Mouse (Mus musculus) midbrain, embryonic 14.5 days (tissue): ENCODE measurements around the gene Dynlt1b. TPM values are rescaled to one million over a fixed set of nuclear protein-coding genes. Genes with fewer than 3 reads are reported as not detected.
"Not testable (repeated sequence)": the region's sequence is repeated elsewhere in the genome, so short reads cannot be mapped to it uniquely, and the experiment has no call there.

Experiments
- ATAC-seq: fragments of 200-750 bp; cut with Nextera tagmentation; 2 replicates; pipeline ENCODE4 v1.8.0; 2017; ENCODE audit warnings: moderate number of reproducible peaks, moderate library complexity; ENCODE audit not compliant: low FRiP score, low TSS enrichment
- DNase-seq: peaks from one replicate; pipeline ENCODE4 v3.0.0-alpha.2; 2015
- H3K27ac ChIP-seq: fragments of 300-500 bp; sonication (generic); replicated peaks from 2 replicates; pipeline ENCODE4 v1.5.1; 2014; ENCODE audit warnings: mild to moderate bottlenecking, low read depth, low read length, moderate library complexity
- H3K27me3 ChIP-seq: fragments of 300-500 bp; sonication (generic); 2 replicates; pipeline ENCODE4 v1.6.1; 2014; ENCODE audit warnings: low read length, control low read depth, mixed read lengths; ENCODE audit not compliant: control insufficient read depth, insufficient read depth
- H3K36me3 ChIP-seq: fragments of 300-500 bp; sonication (generic); 2 replicates; pipeline ENCODE4 v1.6.1; 2014; ENCODE audit warnings: low read length, control low read depth; ENCODE audit not compliant: control insufficient read depth, insufficient read depth
- H3K4me1 ChIP-seq: fragments of 300-500 bp; sonication (generic); 2 replicates; pipeline ENCODE4 v1.6.1; 2014; ENCODE audit warnings: mild to moderate bottlenecking, antibody characterized with exemption, low read length, control low read depth; ENCODE audit not compliant: control insufficient read depth, insufficient read depth
- H3K4me2 ChIP-seq: fragments of 300-500 bp; sonication (generic); 2 replicates; pipeline ENCODE4 v1.6.1; 2014; ENCODE audit warnings: mild to moderate bottlenecking, low read length, moderate library complexity
- H3K4me3 ChIP-seq: fragments of 300-500 bp; sonication (generic); replicated peaks from 2 replicates; pipeline ENCODE4 v1.5.1; 2014; ENCODE audit warnings: low read depth, low read length
- H3K9ac ChIP-seq: fragments of 300-500 bp; sonication (generic); replicated peaks from 2 replicates; pipeline ENCODE4 v1.6.1; 2014; ENCODE audit warnings: mild to moderate bottlenecking, low read length, moderate library complexity
- H3K9me3 ChIP-seq: fragments of 300-500 bp; sonication (generic); 2 replicates; pipeline ENCODE4 v1.6.1; 2016; ENCODE audit warnings: low read length, control low read depth, mixed read lengths; ENCODE audit not compliant: control insufficient read depth
- WGBS: fragments of 180-500 bp; shearing (Covaris S2); extraction: QIAGEN DNeasy Blood & Tissue Kit; methylation state at CpG from one replicate; pipeline ENCODE4 v1.1.7; 2014; 5-methylcytosine and 5-hydroxymethylcytosine counted together
- polyA plus RNA-seq: library from polyadenylated mRNA; unstranded; fragments of >200 nt; fragmentation: Nextera tagmentation; extraction: Ambion mirVana; gene quantifications from 2 replicates; pipeline ENCODE4 v1.2.1, GENCODE M21; 2014

Dynlt1b gene
- polyA plus RNA-seq, 1 experiment from 2014 or later: 1,329 TPM

DNA sequence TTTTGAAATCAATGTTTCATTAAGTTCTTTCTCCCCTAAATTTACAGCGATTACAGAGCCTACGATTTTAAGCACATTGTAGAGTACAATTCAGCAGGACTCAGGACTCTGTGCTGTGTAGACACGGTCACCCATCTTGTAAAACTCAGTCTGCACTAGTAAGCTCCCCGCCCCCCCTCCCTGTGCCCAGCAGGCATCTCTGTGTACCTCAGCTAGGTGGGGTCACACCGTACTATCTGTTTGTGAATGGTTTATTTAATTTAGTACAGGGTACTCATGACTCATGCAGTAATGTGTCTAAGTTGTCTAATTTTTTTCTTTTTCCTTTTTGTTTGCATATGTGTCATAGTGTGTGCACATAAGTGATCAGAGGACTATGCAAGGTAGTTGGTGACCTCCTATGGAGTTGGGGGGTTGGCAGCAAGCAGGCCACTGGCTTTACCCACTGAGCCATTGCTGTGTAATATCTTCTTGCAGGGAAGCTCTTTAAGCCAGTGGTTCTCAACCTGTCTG, 31.2 kb downstream of the Dynlt1b start:
- H3K4me3 ChIP-seq, H3K4me2 ChIP-seq, H3K9ac ChIP-seq, H3K4me1 ChIP-seq, ATAC-seq, H3K27me3 ChIP-seq, DNase-seq, H3K9me3 ChIP-seq, H3K27ac ChIP-seq, H3K36me3 ChIP-seq: not testable (repeated sequence)
- WGBS: 95% methylated on average over 5 of the region's 5 CpGs

DNA sequence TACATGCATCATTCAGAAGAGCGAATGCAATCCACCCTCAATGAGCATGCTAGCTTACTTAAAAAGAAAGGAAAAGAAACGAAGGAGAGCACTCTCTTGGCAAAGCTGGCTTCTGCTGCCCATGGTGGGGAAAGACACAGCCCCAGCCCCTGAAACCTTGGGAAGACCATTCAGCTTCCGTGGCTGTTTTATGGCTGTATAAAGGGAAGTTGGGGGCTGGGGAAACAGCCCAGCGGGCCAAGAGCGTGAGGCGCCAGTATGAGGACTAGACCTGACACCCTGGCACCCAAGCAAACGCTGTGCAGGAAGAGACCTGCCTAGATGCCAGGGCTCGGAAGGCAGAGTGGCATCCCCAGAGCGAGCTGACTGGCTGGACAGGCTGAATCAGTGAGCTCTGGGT, 35.8 kb downstream of the Dynlt1b start:
- WGBS: 75% methylated on average over 9 of the region's 9 CpGs

DNA sequence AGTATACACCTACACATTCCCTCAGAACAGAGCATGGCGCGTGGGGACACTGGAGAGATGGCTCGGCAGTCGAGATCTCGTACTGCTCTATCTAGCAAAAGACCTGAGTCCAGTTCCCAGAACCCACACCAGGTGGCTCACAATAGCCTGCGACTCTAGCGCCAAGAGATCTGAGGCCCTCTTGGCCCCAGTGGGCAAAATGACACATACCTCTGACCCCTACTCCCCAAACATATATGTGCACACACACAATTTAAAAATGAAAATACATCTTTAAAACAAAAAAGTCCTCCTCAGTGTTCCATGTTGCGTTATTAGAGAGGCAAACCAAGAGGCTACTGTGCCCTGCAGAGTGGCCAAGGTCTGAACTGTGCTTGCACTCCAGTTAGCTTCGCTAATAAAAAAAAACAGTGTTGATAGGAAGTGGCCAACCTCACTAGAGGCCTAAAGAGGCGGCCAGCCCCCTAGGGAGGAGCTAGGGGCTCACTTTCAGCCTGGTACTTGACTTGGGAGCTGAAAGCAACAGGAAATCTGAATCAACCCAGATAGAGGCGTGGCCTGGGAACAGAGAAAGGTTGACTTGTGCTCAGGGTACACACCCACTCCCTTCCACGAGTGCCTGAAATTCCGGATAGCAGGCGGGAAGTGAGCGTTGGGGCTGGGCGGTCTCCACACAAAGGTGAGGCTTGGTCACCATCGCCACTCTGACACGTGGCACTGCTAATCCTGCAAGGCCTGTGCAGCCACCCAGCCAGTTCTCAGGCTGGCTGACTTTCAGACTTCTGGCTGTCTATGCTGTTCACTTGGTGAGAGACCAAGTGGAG, 37.9 kb downstream of the Dynlt1b start:
- H3K4me1 ChIP-seq, ATAC-seq, H3K9ac ChIP-seq, H3K27me3 ChIP-seq, H3K27ac ChIP-seq, H3K4me3 ChIP-seq, DNase-seq, H3K4me2 ChIP-seq, H3K9me3 ChIP-seq, H3K36me3 ChIP-seq: not testable (repeated sequence)
- WGBS: 69% methylated on average over 16 of the region's 18 CpGs

More for the DNA sequence above, 35.8 kb downstream of the Dynlt1b start:
- not testable (repeated sequence) for H3K4me1 ChIP-seq, H3K27ac ChIP-seq, H3K36me3 ChIP-seq, H3K4me3 ChIP-seq, DNase-seq, ATAC-seq, H3K9ac ChIP-seq, H3K27me3 ChIP-seq, H3K9me3 ChIP-seq, H3K4me2 ChIP-seq

DNA sequence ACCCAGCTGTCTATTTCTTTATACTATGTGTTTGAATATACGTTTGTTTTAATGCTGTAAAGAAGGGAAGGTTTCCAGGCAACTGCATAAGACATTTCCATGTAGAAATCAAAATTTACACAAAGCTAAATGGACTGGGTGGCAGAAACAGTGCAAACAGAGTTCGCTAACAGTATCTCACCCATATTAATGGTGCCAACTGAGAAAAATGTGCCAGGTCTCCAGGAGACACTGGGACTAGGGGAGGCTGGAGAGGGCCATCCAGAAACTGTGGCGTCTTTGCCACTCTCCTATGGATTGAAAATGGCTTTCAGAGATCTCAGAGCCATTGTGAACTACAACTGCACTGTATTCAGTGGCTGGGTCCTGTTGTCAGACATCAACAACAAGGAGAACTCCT, 40.1 kb downstream of the Dynlt1b start:
- not testable (repeated sequence) for H3K4me3 ChIP-seq, H3K9ac ChIP-seq, H3K36me3 ChIP-seq, H3K4me1 ChIP-seq, DNase-seq, H3K4me2 ChIP-seq, H3K27me3 ChIP-seq, H3K9me3 ChIP-seq, H3K27ac ChIP-seq, ATAC-seq
- WGBS: 77% methylated on average over 2 of the region's 3 CpGs

DNA sequence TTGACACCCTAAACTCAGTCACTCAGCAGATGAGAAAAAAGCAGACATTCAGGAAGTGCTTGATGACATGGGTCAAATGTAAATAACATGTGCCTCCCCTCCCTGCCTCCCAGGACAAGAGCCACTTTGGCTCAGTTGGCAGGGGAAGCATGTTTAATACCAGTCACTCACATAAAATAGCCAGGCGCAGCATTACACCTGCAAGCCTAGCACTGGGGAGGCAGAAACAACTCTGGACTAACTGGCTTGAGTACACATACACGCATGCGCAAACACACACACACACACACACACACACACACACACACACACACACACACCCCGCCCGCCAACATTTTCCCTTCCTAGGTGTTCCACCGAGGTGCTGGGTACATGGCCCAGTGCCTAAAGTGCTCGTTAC, 40.8 kb downstream of the Dynlt1b start:
- H3K9me3 ChIP-seq, H3K4me3 ChIP-seq, H3K4me2 ChIP-seq, H3K4me1 ChIP-seq, ATAC-seq, H3K9ac ChIP-seq, H3K27ac ChIP-seq, H3K36me3 ChIP-seq, H3K27me3 ChIP-seq, DNase-seq: not testable (repeated sequence)
- 98% methylated on average over 3 of the region's 7 CpGs for WGBS

DNA sequence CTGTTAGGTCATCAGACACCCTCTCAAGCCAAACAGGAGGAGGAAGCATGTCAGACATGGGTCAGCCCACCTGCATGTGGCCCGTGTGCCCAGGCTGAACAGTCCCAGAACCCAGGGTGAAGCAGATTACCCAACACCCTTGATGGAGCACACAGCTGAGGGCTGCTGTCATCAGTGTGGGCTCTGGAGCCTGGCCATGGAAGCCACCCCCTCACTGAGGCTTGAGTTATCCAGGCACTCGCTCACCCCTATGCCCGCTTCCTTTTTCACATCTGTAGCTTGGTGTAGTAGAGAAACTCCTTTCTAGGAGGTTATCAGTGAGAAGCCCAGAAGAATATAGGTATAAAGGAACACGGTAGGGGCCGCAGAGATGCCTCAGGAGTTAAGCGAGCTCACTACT, 45.4 kb downstream of the Dynlt1b start:
- not testable (repeated sequence) for DNase-seq, H3K27me3 ChIP-seq, H3K4me1 ChIP-seq, H3K9me3 ChIP-seq, H3K4me3 ChIP-seq, ATAC-seq, H3K27ac ChIP-seq, H3K9ac ChIP-seq, H3K4me2 ChIP-seq, H3K36me3 ChIP-seq
- 94% methylated on average over 6 of the region's 6 CpGs for WGBS

DNA sequence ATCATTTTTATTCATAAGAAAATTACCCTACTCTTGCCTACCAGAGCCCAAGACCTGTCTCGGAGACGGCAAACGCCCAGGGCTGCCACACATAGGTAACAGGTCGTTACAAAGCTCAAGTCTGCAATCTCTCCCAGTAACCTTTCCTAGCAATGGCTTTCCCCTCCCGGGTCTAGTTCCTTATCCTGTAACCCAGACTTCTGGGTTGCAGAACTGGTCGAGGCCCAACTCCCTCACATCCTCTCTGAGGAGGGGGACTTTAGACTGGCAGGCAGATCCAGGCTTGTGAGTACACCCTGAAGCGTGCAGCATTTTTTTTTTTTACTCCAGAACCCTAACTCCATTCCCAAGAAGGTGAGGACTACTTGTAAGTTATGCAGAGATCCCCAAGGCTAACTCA, 46.0 kb downstream of the Dynlt1b start:
- H3K9me3 ChIP-seq, H3K4me1 ChIP-seq, ATAC-seq, H3K27ac ChIP-seq, H3K27me3 ChIP-seq, H3K9ac ChIP-seq, H3K36me3 ChIP-seq, DNase-seq: not testable (repeated sequence)
- H3K4me2 ChIP-seq: peak overlapping the region; percentile 83
- H3K4me3 ChIP-seq: peak overlapping the region; percentile 64
- 64% methylated on average over 7 of the region's 7 CpGs for WGBS

DNA sequence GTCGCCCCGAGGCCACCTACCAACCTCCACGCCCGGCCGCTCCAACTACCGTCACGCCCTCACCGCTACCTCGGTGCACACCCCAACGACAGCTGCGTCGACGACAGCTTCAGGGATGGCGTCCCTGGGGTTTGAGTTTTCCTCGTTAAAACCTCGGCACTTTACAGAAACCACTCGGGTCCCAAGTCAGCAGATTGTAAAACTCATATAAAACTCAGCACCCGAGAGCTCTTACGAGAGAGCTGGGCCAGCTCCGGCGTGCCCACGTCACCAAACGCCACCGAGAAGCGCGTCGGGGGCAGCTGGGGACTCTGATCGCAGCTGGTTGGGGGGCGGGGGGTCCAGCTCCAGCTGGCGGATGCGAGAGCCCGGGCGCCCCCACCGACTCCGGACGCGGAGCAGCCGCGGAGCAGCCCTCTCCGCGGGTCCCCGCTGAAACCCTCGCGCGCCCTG, 46.6 kb downstream of the Dynlt1b start:
- ATAC-seq (peak; percentile 68), DNase-seq (peak; percentile 81)
- peak overlapping the region; percentile 64 for H3K4me3 ChIP-seq
- not testable (repeated sequence) for H3K27me3 ChIP-seq, H3K9me3 ChIP-seq, H3K4me1 ChIP-seq, H3K36me3 ChIP-seq
- WGBS: under 1% methylated on average over 45 of the region's 45 CpGs
- H3K27ac ChIP-seq: peak overlapping the region; percentile 74
- H3K9ac ChIP-seq: peak overlapping the region; percentile 76
- H3K4me2 ChIP-seq: peak overlapping the region; percentile 83

DNA sequence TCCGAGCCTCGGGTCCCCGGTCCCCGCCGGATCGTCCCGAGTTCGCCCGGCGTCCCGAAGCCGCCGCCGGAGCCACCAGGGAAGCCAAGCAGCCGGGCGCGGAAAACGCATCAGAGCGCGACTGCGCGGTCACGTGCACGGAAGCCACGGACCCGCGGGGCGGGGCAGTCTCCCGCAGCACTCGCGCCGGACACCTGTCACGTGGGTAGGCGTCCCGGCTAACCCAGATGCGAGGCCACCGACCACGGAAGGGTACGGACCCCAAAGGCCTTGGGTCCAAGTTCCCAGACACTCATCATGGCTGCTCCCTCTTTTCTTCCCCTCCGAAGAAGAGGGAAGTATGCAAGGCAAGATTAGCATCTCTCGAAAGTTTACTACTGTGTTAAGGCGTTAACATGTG, 47.1 kb downstream of the Dynlt1b start:
- Histone ChIP-seq H3K4me3 (peak overlapping the region; percentile 64), H3K27ac (peak overlapping the region; percentile 74), H3K9ac (peak overlapping the region; percentile 76), H3K4me2 (peak overlapping the region; percentile 83)
- not testable (repeated sequence) for H3K9me3 ChIP-seq, H3K36me3 ChIP-seq, H3K27me3 ChIP-seq, H3K4me1 ChIP-seq
- peak; percentile 77 for ATAC-seq
- DNase-seq: peak; percentile 71
- WGBS: 1% methylated on average over 32 of the region's 42 CpGs
